Mouse (Mus musculus) intestine, postnatal 0 days (tissue): ENCODE measurements around the gene 1600014C23Rik. TPM values are rescaled to one million over a fixed set of nuclear protein-coding genes. Genes with fewer than 3 reads are reported as not detected.
A peak's percentile ranks its signal among the peaks of the same experiment; 100 is the strongest.

Experiments
- ATAC-seq: fragments of 200-750 bp; cut with Nextera tagmentation; 2 replicates; pipeline ENCODE4 v1.8.0; 2017; ENCODE audit warnings: mild to moderate bottlenecking, moderate TSS enrichment, moderate library complexity
- H3K27ac ChIP-seq: fragments of 300-500 bp; sonication (generic); 2 replicates; pipeline ENCODE4 v1.5.1; 2014; ENCODE audit warnings: mild to moderate bottlenecking, low read depth, low read length, moderate library complexity
- H3K27me3 ChIP-seq: fragments of 300-500 bp; sonication (generic); replicated peaks from 2 replicates; pipeline ENCODE4 v1.6.1; 2014; ENCODE audit warnings: low read length, mixed read lengths; ENCODE audit not compliant: control insufficient read depth, insufficient read depth
- H3K36me3 ChIP-seq: fragments of 300-500 bp; sonication (generic); 2 replicates; pipeline ENCODE4 v1.6.1; 2014; ENCODE audit warnings: mild to moderate bottlenecking, moderate library complexity; ENCODE audit not compliant: control insufficient read depth, insufficient read depth
- H3K4me1 ChIP-seq: fragments of 300-500 bp; sonication (generic); replicated peaks from 2 replicates; pipeline ENCODE4 v1.6.1; 2014; ENCODE audit warnings: antibody characterized with exemption, low read length, mixed read lengths; ENCODE audit not compliant: control insufficient read depth, insufficient read depth
- H3K4me2 ChIP-seq: fragments of 300-500 bp; sonication (generic); replicated peaks from 2 replicates; pipeline ENCODE4 v1.6.1; 2014; ENCODE audit warnings: low read depth, mild to moderate bottlenecking, moderate library complexity
- H3K4me3 ChIP-seq: fragments of 300-500 bp; sonication (generic); 2 replicates; pipeline ENCODE4 v1.5.1; 2014; ENCODE audit warnings: low read depth, low read length
- H3K9ac ChIP-seq: fragments of 300-500 bp; sonication (generic); 2 replicates; pipeline ENCODE4 v1.6.1; 2014; ENCODE audit warnings: mild to moderate bottlenecking, low read depth, low read length
- H3K9me3 ChIP-seq: fragments of 300-500 bp; sonication (generic); 2 replicates; pipeline ENCODE4 v1.6.1; 2016; ENCODE audit warnings: mixed run types; ENCODE audit not compliant: control insufficient read depth
- CTCF ChIP-seq: sonication (generic); IDR thresholded peaks from 2 replicates; pipeline ENCODE4 v1.5.1; 2016; ENCODE audit warnings: low read depth, mild to moderate bottlenecking, control low read depth, antibody characterized with exemption, moderate library complexity
- WGBS: fragments of 180-500 bp; shearing (Covaris S2); extraction: QIAGEN DNeasy Blood & Tissue Kit; methylation state at CpG from one replicate; pipeline ENCODE4 v1.1.7; 2014; 5-methylcytosine and 5-hydroxymethylcytosine counted together
- polyA plus RNA-seq: library from polyadenylated mRNA; unstranded; fragments of >200 nt; fragmentation: Nextera tagmentation; extraction: Ambion mirVana; gene quantifications from 2 replicates; pipeline ENCODE4 v1.2.1, GENCODE M21; 2015

1600014C23Rik gene
- polyA plus RNA-seq, 1 experiment from 2014 or later: not detected

DNA sequence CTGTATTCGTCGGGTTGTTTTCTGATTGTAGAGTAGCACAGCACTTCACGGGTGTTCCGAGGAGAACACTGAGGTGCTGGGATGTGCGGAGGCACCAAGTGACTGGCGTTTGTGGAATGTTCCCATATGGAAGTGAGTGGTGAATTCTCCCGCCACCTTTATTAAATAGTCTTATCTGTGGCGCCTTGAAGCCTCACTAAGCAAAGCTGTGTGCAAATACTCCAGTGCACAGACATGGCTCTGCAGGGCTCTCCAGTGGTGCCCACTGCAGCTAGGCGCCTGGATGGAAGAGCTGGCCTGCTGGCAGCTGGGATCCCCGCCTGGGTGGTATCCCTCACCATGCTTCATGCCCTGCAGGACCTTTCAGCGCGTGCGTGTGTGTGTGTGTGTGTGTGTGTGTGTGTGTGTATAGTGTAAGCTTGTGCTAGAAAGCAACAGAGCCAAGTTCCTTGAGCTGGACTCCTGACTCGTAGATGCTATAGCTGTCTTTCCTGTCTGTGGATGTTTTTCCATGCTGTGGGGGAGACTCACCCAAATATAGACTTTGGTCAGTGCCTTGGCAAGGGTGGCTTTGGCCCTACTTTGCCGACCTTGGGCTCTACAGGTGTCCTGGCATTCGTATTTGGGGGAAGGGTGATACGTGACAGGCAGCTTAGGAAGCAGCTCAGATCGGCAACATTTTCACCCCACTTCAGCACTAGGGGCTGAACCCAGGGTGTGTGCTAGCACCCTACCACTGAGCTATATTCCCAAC, 39.7 kb downstream of the 1600014C23Rik start:
- Histone ChIP-seq H3K27ac (no peak overlapping the region), H3K27me3 (no peaks in the 10 kb centered on the region), H3K9ac (no peak overlapping the region), H3K4me2 (no peak overlapping the region), H3K4me3 (no peak overlapping the region), H3K36me3 (peaks cover 13% of the 10 kb centered on the region; the same call in 1 of the 2 replicates), H3K4me1 (0 out of 2 replicates have a peak, but pooled peaks cover 3% of the 10 kb centered on the region), H3K9me3 (no peaks in the 10 kb centered on the region)
- WGBS: 53% methylated on average over 18 of the region's 18 CpGs
- TF ChIP-seq CTCF: no peak
- ATAC-seq: no peak

DNA sequence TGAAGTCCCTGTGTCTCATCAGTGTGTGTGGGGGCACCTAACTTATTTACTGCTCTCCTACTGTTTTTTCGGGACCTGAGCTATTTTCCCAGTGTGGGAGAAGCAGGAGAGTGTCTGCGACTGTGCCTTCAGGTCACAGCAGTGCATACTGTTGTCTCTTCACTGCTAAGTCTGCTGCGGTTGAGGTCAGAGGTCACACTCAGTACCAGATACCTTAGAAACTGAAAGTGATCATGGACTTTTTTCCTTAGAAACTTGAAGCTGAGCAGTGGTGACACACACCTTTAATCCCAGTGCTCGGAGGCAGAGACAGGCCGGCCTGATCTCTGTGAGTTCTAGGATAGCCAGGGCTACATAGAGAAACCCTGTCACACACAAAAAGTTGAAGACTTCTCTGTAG, 41.5 kb downstream of the 1600014C23Rik start:
- no peaks in the 10 kb centered on the region for H3K9me3 ChIP-seq
- H3K9ac ChIP-seq: no peak overlapping the region
- H3K27ac ChIP-seq: no peak overlapping the region
- H3K36me3 ChIP-seq: peaks cover 4% of the 10 kb centered on the region; the same call in 1 of the 2 replicates
- no peak for TF ChIP-seq CTCF
- H3K27me3 ChIP-seq: no peaks in the 10 kb centered on the region
- no peak overlapping the region for H3K4me3 ChIP-seq
- peak; percentile 44 for ATAC-seq
- no peak overlapping the region for H3K4me2 ChIP-seq
- 0 out of 2 replicates have a peak, but pooled peaks cover 6% of the 10 kb centered on the region for H3K4me1 ChIP-seq
- 52% methylated on average over 5 of the region's 5 CpGs for WGBS

- no peak for TF ChIP-seq CTCF
- Histone ChIP-seq H3K4me3 (no peak overlapping the region), H3K36me3 (no peaks in the 10 kb centered on the region; the same call in 1 of the 2 replicates), H3K27ac (no peak overlapping the region), H3K4me2 (no peak overlapping the region), H3K9ac (no peak overlapping the region), H3K9me3 (no peaks in the 10 kb centered on the region), H3K27me3 (no peaks in the 10 kb centered on the region), H3K4me1 (0 out of 2 replicates have a peak, but pooled peaks cover 10% of the 10 kb centered on the region)
- no peak for ATAC-seq
- 92% methylated on average over 4 of the region's 4 CpGs for WGBS
Measured at GRCm38 (mm10) chr17:45690044-45690443, 43.6 kb downstream of the 1600014C23Rik start.

- no peak for TF ChIP-seq CTCF
- no peak for ATAC-seq
- Histone ChIP-seq H3K27ac (no peak overlapping the region), H3K4me3 (no peak overlapping the region), H3K27me3 (no peaks in the 10 kb centered on the region), H3K4me2 (no peak overlapping the region), H3K4me1 (0 out of 2 replicates have a peak, but pooled peaks cover 10% of the 10 kb centered on the region), H3K36me3 (no peaks in the 10 kb centered on the region; the same call in 1 of the 2 replicates), H3K9ac (no peak overlapping the region), H3K9me3 (no peaks in the 10 kb centered on the region)
- WGBS: 67% methylated on average over 9 of the region's 9 CpGs
Measured at GRCm38 (mm10) chr17:45689120-45689519, 44.5 kb downstream of the 1600014C23Rik start.

DNA sequence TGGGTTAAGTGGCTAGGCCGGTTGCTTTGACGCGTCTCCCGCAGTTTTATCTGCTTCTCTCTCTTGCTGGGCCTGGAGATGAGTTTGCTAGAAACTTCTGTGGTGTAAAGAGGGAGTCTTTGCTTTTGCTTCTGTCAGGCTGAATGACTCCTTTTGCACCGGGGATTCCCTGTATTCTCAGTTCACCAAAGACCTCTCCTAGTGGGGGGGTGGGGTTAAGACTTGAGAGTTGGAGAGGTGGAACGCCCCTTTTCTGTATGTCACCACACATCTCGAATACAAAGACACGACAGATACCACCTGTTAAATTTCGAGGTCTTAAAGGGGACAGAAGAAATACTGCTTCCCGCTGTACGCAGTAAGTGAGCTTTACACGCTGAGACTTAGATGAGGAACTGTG, 46.9 kb downstream of the 1600014C23Rik start, which contains the start of gene Tmem63b:
Gene Tmem63b, minus strand, starts transcription at position 190 of the 400 bp plus-strand sequence.
- Histone ChIP-seq H3K36me3 (no peaks in the 10 kb centered on the region), H3K9me3 (no peaks in the 10 kb centered on the region), H3K27ac (peak within 1 kb of the TSS; percentile 55), H3K4me1 (0 out of 2 replicates have a peak, but pooled peaks cover 7% of the 10 kb centered on the region), H3K27me3 (no peaks in the 10 kb centered on the region), H3K4me2 (peak within 1 kb of the TSS; percentile 98), H3K4me3 (peak within 1 kb of the TSS; percentile 85), H3K9ac (peak within 1 kb of the TSS; percentile 79)
- no peak for TF ChIP-seq CTCF
- WGBS: 2% methylated on average over 12 of the region's 12 CpGs
- ATAC-seq: no peak; the same call in 1 of the 2 replicates

- peak; percentile 85 for ATAC-seq
- 0% methylated on average over 36 of the region's 50 CpGs for WGBS
- H3K36me3 ChIP-seq: no peaks in the 10 kb centered on the region
- H3K9ac ChIP-seq: peak within 1 kb of the TSS; percentile 79
- H3K27ac ChIP-seq: peak within 1 kb of the TSS; percentile 55
- peak within 1 kb of the TSS; percentile 85 for H3K4me3 ChIP-seq
- no peaks in the 10 kb centered on the region for H3K27me3 ChIP-seq
- H3K4me1 ChIP-seq: 0 out of 2 replicates have a peak, but pooled peaks cover 7% of the 10 kb centered on the region
- H3K4me2 ChIP-seq: peak within 1 kb of the TSS; percentile 98
- no peaks in the 10 kb centered on the region for H3K9me3 ChIP-seq
- peak; percentile 35; the same call in 1 of the 2 replicates for TF ChIP-seq CTCF
Measured at GRCm38 (mm10) chr17:45686093-45686619, 47.5 kb downstream of the 1600014C23Rik start, which contains the start of gene Mrpl14. Gene Mrpl14 (plus strand): TSS chr17:45686322.
